Mouse (Mus musculus) left cerebral cortex, postnatal 4 days (tissue): ENCODE measurements around the gene Cox7c. TPM values are rescaled to one million over a fixed set of nuclear protein-coding genes. Genes with fewer than 3 reads are reported as not detected.
"Not testable (repeated sequence)": the region's sequence is repeated elsewhere in the genome, so short reads cannot be mapped to it uniquely, and the experiment has no call there.

Experiments used
- DNase-seq: peaks from one replicate; pipeline ENCODE4 v3.0.0-alpha.2; 2022
- intact Hi-C: fragments of 180-260 bp; cut with DNase I; formaldehyde crosslinking; loops from one replicate; pipeline ENCODE4 v1.15.1; 2025
- total RNA-seq, 2 experiments: library from RNA; stranded (reverse); gene quantifications; 2 replicates each; pipeline ENCODE4 v1.2.3; 2021

The Cox7c gene
- 100 to 1,000 TPM; 310 to 339 TPM for total RNA-seq

DNA sequence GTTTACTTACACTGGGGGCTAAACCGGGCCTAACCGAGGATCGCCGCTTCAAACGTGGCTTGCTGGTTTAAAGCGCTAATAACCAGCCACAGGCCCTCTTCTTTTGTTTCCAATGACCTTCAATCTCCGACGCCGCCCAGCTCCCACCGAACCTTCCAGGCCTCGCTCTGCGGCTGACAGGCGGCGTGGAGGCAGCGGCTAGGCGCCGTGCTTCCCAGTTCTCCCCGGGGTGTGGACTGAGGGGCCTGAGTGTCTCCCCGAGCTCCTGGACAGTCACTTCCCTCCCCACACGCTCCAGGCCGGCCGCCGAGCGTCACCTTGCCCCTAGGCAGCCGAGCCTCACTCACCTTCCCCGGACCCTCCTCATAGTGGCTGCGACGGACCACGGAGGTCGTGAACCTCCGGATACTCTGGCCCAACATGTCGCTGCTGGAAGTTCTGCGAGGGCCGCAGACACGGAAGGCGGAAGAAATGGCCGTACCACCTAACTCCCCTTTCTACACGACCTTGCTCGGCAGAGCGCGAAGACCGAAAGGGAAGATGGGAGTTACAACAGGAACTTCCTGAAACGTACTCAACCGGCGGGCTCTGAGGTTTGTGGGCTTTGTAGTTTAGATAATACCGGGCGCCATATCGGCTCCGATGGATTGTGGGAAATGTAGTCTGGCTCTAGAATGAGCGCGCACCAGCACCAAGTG, at the start of gene Cox7c:
Cox7c (minus strand) TSS at position 651 of the 698 bp plus-strand sequence.
- peak; percentile 86 for DNase-seq
- intact Hi-C loops: no loop called here

DNA sequence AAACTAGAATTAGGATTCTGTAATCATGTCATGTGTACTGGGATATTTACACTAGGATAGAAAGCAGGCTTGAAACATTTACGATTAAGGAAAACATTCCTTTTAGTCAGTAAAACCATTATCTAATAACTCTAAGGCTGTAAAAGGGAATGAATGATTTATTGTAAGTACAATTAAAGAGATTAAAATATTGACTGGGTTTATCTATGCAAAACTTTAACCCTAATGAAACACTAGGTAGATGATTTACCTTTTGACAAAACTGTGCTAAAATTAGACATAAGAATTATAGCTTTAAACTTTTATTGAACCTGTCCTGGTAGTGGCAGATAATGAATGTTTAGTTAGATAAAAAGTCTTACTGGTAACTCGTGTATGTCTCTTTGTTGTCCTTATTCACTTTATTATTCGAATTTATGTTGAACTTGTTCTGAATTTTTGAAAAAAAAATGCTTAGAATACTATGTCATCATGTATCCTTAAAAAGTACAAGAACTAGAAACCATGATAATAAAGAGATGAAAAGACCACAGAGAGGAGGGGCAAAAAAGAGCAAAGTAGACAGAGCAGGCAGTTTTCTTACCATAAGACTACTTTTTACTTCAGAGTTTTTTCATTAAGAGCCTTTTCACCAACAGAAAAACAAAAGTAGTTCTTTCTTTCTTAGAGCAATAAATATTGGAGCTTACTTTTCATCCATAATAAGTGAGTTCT, 21.5 kb upstream of the Cox7c start:
- intact Hi-C loops: no loop called here
- DNase-seq: no peak

- intact Hi-C loops: no loop called here
- DNase-seq: no peak
These were observed 20.8 kb upstream of the Cox7c start for GRCm38 (mm10) chr13:86067508-86067907.

GRCm38 (mm10) chr13:86054091-86054490, 7.4 kb upstream of the Cox7c start:
- DNase-seq, intact Hi-C loops: not testable (repeated sequence)

DNA sequence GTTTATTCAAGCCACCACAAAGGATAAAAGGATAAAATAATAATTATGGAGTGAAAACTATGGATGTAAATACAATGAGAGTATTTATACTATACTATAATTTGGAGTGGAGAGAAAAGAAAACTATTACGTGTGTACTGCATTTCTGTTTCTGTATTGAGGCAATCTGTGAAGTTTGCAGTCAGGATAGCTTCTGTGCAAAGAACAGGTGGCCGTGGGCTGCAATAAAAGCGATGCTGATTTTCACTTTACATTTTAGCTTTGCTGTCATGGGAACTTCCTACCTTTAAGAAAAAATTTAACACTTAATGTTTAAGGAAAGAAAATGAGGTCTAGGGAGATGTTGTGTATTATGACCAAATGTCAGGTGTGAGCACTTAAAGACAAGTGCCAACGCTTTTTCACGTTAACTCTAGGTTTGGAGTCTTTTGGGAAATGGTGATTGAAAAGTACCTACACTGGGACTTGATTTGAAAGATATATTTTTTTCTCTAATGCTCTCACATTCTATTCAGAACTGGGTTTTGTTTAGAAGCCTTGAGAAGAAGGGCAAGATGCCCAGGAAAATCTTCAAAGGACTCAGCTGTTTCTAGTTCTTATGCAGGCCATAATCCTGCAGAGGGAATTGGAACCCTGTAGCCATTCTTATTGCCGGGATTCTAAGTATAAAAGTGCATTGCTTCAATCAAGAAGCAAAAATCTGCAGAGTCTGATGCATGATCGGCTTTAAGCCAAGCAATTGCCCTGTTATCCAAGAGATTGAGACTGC, 41.6 kb downstream of the Cox7c start:
- intact Hi-C loops: no loop called here
- no peak for DNase-seq
